9 mouse cellular contexts compared by ENCODE assay signal in the genomic region with DNA sequence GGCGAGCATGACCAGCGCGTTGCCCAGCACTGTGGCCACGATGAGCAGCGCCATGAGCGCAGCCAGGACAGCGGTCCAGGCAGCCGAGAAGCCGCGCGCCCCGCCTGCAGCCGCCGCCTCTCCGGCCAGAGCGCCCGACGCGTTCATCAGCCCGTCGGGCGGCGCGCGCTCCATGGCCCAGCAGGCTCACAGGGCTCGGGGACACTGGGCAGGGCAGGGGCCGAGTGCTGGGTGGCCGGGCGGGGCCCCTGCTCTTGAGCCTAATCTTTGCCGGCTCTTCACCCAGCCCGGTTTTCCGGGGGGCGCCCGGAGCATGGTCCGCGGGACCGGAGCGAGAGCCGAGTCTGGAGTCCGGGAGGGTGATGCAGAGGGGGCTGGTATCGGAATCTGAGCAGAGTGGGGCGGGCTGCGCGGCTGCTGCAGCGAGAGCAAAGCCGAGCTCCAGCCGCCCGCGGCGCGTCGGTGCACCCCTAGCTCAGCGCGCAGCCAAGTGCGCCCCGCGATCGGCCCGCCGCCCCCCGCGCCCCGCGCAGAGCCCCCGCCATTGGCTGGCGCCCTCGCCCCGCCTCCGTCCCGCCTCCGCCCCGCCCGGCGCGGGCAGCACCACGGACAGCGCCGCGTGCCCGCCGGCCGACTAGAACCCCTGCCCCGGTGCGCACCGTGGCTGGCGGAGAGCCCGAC. TPM values are rescaled to one million over a fixed set of nuclear protein-coding genes. Genes with fewer than 3 reads are reported as not detected.
A peak's percentile ranks its signal among the peaks of the same experiment; 100 is the strongest.
DNase-seq lines count a peak whose midpoint lies in the region; ATAC-seq and TF ChIP-seq lines count a peak whose summit lies in the region.
"Had no signal": no experiment of that assay in that cellular context is flagged by ENCODE, and none has a peak within 500 bp of the region (broad histone marks: within the 10 kb centered on the region; RNA-seq: fewer than 3 reads in every experiment).

A gene (minus strand): TSS at position 511 of the 681 bp plus-strand sequence.

- no peaks in the 10 kb centered on the region for H3K36me3 ChIP-seq in hindbrain, embryonic 16.5 days (ENCODE audit: control insufficient read depth, insufficient read depth, low read length)
- no peaks in the 10 kb centered on the region for H3K36me3 ChIP-seq in megakaryocyte, embryonic 14.5 days (replicated peaks; ENCODE audit: low read length)

- TF ChIP-seq CTCF in Patski (IDR thresholded peaks at IDR 0.05): no peak
- TF ChIP-seq CTCF in cerebellum, adult 2 months (IDR thresholded peaks at IDR 0.05; ENCODE audit: borderline replicate concordance, insufficient read depth, low read depth, low read length): no peak

- peak within 1 kb of the TSS; percentile 64 for H3K9ac ChIP-seq in hindbrain, embryonic 16.5 days (ENCODE audit: low read depth, low read length)

- peak within 1 kb of the TSS; percentile 97 for H3K4me2 ChIP-seq in hindbrain, embryonic 16.5 days (ENCODE audit: low read length)

- peaks cover 40% of the 10 kb centered on the region for H3K27me3 ChIP-seq in Patski
- H3K27me3 ChIP-seq in cerebellum, adult 2 months (ENCODE audit: control insufficient read depth, insufficient read depth, low read length): 0 out of 2 replicates have a peak, but pooled peaks cover 1% of the 10 kb centered on the region
- peaks cover 23% of the 10 kb centered on the region for H3K27me3 ChIP-seq in hindbrain, embryonic 16.5 days (replicated peaks; ENCODE audit: control insufficient read depth, insufficient read depth, low read length)
- H3K27me3 ChIP-seq in megakaryocyte, embryonic 14.5 days (replicated peaks): peaks cover 80% of the 10 kb centered on the region

- H3K27ac ChIP-seq in cerebellum, adult 2 months (ENCODE audit: insufficient read depth, low read length): no peak within 1 kb of the TSS
- H3K27ac ChIP-seq in hindbrain, embryonic 16.5 days (ENCODE audit: low read depth, low read length): no peak within 1 kb of the TSS

- ATAC-seq in Patski: peak; percentile 88
- peak; percentile 84 for ATAC-seq in hindbrain, embryonic 16.5 days
- ATAC-seq in monocyte, adult 5-6 weeks (replicated peaks; ENCODE audit: insufficient number of reproducible peaks, low FRiP score, low TSS enrichment, poor library complexity, severe bottlenecking): no peak

- TF ChIP-seq POLR2A in cerebellum, adult 2 months (IDR thresholded peaks at IDR 0.05; ENCODE audit: borderline replicate concordance, insufficient read depth, low read length): peak; percentile 34; the same call in 1 of the 2 replicates

- no peaks in the 10 kb centered on the region for H3K4me1 ChIP-seq in cerebellum, adult 2 months (ENCODE audit: control insufficient read depth, insufficient read depth, low read length)
- H3K4me1 ChIP-seq in hindbrain, embryonic 16.5 days (ENCODE audit: control insufficient read depth, insufficient read depth, low read depth, low read length): peaks cover 26% of the 10 kb centered on the region
- peaks cover 73% of the 10 kb centered on the region for H3K4me1 ChIP-seq in megakaryocyte, embryonic 14.5 days

- in situ Hi-C loops in Patski (cut with MboI; ENCODE audit: low pct_unique_long_range_greater_than_20kb): no loop called here

- no peaks in the 10 kb centered on the region for H3K9me3 ChIP-seq in hindbrain, embryonic 16.5 days (ENCODE audit: control insufficient read depth, low read length)
- no peaks in the 10 kb centered on the region for H3K9me3 ChIP-seq in megakaryocyte, embryonic 14.5 days

- peak within 1 kb of the TSS; percentile 66 for H3K4me3 ChIP-seq in cerebellum, adult 2 months (replicated peaks; ENCODE audit: insufficient read depth, low read depth, low read length)
- peak within 1 kb of the TSS; percentile 65 for H3K4me3 ChIP-seq in hindbrain, embryonic 16.5 days (ENCODE audit: low read length)
- H3K4me3 ChIP-seq in megakaryocyte, embryonic 14.5 days (replicated peaks): peak within 1 kb of the TSS; percentile 89

- DNase-seq in Patski (ENCODE audit: low read depth, low spot score): no peak
- peak; percentile 74 to 75 for DNase-seq in cerebellum, adult 2 months
- DNase-seq in frontal cortex, adult 2 months (ENCODE audit: extremely low spot score in 1 of 2, low spot score in 1 of 2): peak in 1 of 2 experiments; percentile 73
- peak in 1 of 2 experiments; percentile 75 for DNase-seq in left cerebral cortex, postnatal 14 days (ENCODE audit: low spot score in 2 of 2)
- DNase-seq in right cerebral cortex, postnatal 4 days: peak; percentile 72

- WGBS in cerebellum, adult 2 months: 1% methylated on average over 85 of the region's 87 CpGs
- WGBS in hindbrain, embryonic 16.5 days: under 1% methylated on average over 54 of the region's 87 CpGs

- CTCF ChIA-PET in Patski (lab: Charles Lee): interaction anchor here (1.1 kb wide), 1 partner anchor 11 kb away, joined by 3 read pairs; no protein-coding TSS in a partner anchor

- POLR2A ChIA-PET in Patski (lab: Charles Lee): interaction anchor here (2.0 kb wide), 1 partner anchor 11 kb away, joined by 6 read pairs; no protein-coding TSS in a partner anchor

- intact Hi-C loops in left cerebral cortex, postnatal 14 days (cut with DNase I): no loop called here

RNA-seq across cellular contexts. Expression of the gene that starts here (rescaled TPM):
- 0.08 TPM for polyA plus RNA-seq in Patski (2021)
- polyA plus RNA-seq in cerebellum, adult 2 months (2012; rRNA removed): 21.1 and 25.4 TPM in 2 replicates
- 95.6 and 98.2 TPM in 2 replicates for polyA plus RNA-seq in frontal cortex, adult 2 months (2012; rRNA removed)
- polyA plus RNA-seq in hindbrain, embryonic 16.5 days (2015; fragmentation: Nextera tagmentation; extraction: Ambion mirVana): 2.1 and 2.7 TPM in 2 replicates
- total RNA-seq in left cerebral cortex, postnatal 14 days (2021): 10 to 100 TPM; 65.4 to 73.5 TPM
- polyA plus RNA-seq in megakaryocyte, embryonic 14.5 days (2012; ENCODE audit: insufficient read depth, low replicate concordance): not detected in 2 replicates
- total RNA-seq in monocyte, adult 5-6 weeks (2017): not detected in 3 replicates
- total RNA-seq: gastrocnemius, adult 8-10 months had no signal

Comparison
In these comparisons a context has a peak if more than half of its experiments do, and no peak if none do; other contexts are left out.
1. RNA of the gene that starts here (total RNA-seq): 65.4 to 73.5 TPM in left cerebral cortex, postnatal 14 days; not detected in monocyte, adult 5-6 weeks; every median in the first group is over 10 times any median in the second.
2. Peak in ATAC-seq in Patski; RNA of the gene not detected or under 1 TPM.
3. Peak in every context shown above with its lines, with median percentiles within 50 percentile points of each other: H3K4me3 ChIP-seq.